Mouse (Mus musculus): ENCODE data around the gene Gm13691. TPM values are rescaled to one million over a fixed set of nuclear protein-coding genes. Genes with fewer than 3 reads are reported as not detected.
"Not testable (repeated sequence)": the region's sequence is repeated elsewhere in the genome, so short reads cannot be mapped to it uniquely, and the experiment has no call there.

Gm13691 gene
- polyA plus RNA-seq (2016; fragmentation: Nextera tagmentation; extraction: Ambion mirVana), result not detected in 2 replicates

DNA sequence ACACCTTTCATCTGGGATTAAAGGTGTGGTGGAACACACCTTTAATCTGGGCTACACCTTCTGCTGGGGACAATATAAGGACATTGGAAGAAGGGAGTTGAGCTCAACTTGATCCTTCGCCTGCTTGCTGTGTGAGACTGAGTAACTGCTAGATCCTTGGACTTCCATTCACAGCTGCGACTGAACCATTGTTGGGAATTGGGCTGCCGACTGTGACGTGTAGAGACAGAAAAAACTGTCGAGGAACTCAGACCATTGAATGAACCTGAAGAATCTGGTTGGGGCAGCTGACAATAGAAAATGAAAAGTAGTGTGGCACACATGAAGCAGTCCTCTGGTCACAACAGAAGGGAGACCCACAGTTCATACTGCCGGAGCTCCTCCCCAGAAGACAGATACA, at the start of gene Gm13691:
Gene Gm13691, plus strand, starts transcription at position 301 of the 400 bp plus-strand sequence.
- H3K9me3 ChIP-seq (replicated peaks); DNase-seq (ENCODE audit: low spot score); H3K27me3 ChIP-seq (ENCODE audit: low read depth, poor library complexity, severe bottlenecking); H3K4me1 ChIP-seq; H3K36me3 ChIP-seq; H3K27ac ChIP-seq; H3K4me3 ChIP-seq: not testable (repeated sequence)
- WGBS, result no CpG with 5 or more reads among the region's 6 CpGs

DNA sequence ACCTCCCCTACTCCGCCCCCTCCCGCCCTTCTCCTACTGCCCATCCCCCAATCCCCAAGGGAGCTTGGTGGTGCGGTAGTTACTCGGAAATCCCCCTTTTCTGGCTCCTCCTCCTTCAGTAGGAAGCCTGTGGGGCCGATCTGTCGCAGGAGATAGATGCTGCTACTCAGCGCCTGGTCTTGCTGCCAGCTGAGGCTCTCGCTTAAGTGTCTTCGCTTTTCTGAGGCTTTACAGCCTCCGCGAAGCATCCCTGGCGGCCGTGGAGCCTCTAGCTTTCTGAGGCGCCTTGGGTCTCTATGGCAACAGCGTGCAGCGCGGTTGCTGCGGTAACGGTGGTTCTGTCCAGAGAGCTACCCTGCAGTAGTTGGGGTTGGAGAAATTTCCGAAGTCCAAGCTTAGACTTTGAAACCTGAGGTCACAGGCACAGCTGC, 49.4 kb upstream of the Gm13691 start, which contains the start of gene Zswim2:
Gene Zswim2, minus strand, starts transcription at position 298 of the 431 bp plus-strand sequence.
- no peaks in the 10 kb centered on the region for H3K36me3 ChIP-seq
- under 1% methylated on average over 20 of the region's 20 CpGs for WGBS
- H3K27me3 ChIP-seq (ENCODE audit: low read depth, poor library complexity, severe bottlenecking), result no peaks in the 10 kb centered on the region
- H3K4me1 ChIP-seq, result peaks cover 8% of the 10 kb centered on the region
- H3K9me3 ChIP-seq (replicated peaks), result no peaks in the 10 kb centered on the region
- H3K27ac ChIP-seq, result no peak within 1 kb of the TSS
- peak within 1 kb of the TSS; percentile 51 for H3K4me3 ChIP-seq
- DNase-seq (ENCODE audit: low spot score), result peak; percentile 80

DNA sequence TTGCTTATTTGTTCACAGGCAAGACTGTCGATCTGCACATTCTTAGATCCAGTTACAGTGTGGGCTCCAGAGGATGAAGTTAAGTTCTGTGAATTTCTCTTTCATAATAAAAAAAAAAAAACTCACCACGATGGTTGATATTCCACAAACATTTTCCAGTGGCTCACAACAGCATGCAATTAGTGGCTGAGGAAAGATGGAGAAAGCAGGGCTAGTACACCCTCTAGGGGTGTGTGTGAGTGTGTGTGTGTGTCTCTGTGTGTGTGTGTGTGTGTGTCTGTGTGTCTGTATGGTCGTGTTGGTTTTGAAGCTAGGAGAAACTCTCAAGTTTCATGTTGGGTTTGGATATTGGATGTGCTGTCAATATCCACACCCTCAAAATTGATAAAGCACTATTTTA, 49.0 kb upstream of the Gm13691 start:
- Histone ChIP-seq H3K9me3 (replicated peaks) (no peaks in the 10 kb centered on the region), H3K36me3 (no peaks in the 10 kb centered on the region), H3K4me1 (peaks cover 10% of the 10 kb centered on the region), H3K4me3 (peak overlapping the region; percentile 51; the same call in 1 of the 2 replicates), H3K27me3 (ENCODE audit: low read depth, poor library complexity, severe bottlenecking) (no peaks in the 10 kb centered on the region), H3K27ac (no peak overlapping the region)
- 65% methylated on average over 3 of the region's 3 CpGs for WGBS
- no peak for DNase-seq (ENCODE audit: low spot score)

DNA sequence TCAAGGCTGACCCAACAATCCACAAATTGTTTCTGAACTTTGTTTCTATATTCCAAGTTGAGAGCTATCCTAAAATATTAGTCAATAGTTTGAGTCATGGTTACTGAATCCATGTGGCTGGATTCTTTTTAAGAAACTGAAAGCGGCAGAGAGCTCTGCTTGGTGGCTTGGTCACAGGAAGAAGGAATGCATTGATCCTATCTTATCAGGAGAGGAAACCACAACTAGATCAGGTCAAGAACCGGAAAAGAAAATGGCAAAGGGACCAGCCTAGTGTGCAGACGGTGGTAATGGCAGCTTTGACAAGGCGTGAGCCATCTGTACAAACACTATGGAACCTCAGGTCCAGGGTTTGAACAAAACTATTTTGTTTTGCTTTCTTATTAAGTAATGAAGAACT, 48.6 kb upstream of the Gm13691 start:
- Histone ChIP-seq H3K27ac (no peak overlapping the region), H3K4me3 (no peak overlapping the region), H3K4me1 (peaks cover 10% of the 10 kb centered on the region), H3K9me3 (replicated peaks) (no peaks in the 10 kb centered on the region), H3K27me3 (ENCODE audit: low read depth, poor library complexity, severe bottlenecking) (no peaks in the 10 kb centered on the region), H3K36me3 (no peaks in the 10 kb centered on the region)
- 76% methylated on average over 4 of the region's 4 CpGs for WGBS
- DNase-seq (ENCODE audit: low spot score), result no peak

DNA sequence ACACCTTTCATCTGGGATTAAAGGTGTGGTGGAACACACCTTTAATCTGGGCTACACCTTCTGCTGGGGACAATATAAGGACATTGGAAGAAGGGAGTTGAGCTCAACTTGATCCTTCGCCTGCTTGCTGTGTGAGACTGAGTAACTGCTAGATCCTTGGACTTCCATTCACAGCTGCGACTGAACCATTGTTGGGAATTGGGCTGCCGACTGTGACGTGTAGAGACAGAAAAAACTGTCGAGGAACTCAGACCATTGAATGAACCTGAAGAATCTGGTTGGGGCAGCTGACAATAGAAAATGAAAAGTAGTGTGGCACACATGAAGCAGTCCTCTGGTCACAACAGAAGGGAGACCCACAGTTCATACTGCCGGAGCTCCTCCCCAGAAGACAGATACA, 35.0 kb upstream of the Gm13691 start, which contains the start of gene Gm13698:
Gene Gm13698, plus strand, starts transcription at position 301 of the 400 bp plus-strand sequence.
- not testable (repeated sequence) for H3K9me3 ChIP-seq (replicated peaks); H3K36me3 ChIP-seq; H3K27ac ChIP-seq; H3K4me3 ChIP-seq; H3K4me1 ChIP-seq; DNase-seq (ENCODE audit: low spot score); H3K27me3 ChIP-seq (ENCODE audit: low read depth, poor library complexity, severe bottlenecking)
- WGBS, result no CpG with 5 or more reads among the region's 6 CpGs

DNA sequence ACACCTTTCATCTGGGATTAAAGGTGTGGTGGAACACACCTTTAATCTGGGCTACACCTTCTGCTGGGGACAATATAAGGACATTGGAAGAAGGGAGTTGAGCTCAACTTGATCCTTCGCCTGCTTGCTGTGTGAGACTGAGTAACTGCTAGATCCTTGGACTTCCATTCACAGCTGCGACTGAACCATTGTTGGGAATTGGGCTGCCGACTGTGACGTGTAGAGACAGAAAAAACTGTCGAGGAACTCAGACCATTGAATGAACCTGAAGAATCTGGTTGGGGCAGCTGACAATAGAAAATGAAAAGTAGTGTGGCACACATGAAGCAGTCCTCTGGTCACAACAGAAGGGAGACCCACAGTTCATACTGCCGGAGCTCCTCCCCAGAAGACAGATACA, 29.1 kb upstream of the Gm13691 start, which contains the start of gene Gm13693:
Gene Gm13693, plus strand, starts transcription at position 301 of the 400 bp plus-strand sequence.
- H3K27ac ChIP-seq; H3K36me3 ChIP-seq; H3K9me3 ChIP-seq (replicated peaks); H3K4me3 ChIP-seq; DNase-seq (ENCODE audit: low spot score); H3K27me3 ChIP-seq (ENCODE audit: low read depth, poor library complexity, severe bottlenecking); H3K4me1 ChIP-seq: not testable (repeated sequence)
- WGBS, result no CpG with 5 or more reads among the region's 6 CpGs

DNA sequence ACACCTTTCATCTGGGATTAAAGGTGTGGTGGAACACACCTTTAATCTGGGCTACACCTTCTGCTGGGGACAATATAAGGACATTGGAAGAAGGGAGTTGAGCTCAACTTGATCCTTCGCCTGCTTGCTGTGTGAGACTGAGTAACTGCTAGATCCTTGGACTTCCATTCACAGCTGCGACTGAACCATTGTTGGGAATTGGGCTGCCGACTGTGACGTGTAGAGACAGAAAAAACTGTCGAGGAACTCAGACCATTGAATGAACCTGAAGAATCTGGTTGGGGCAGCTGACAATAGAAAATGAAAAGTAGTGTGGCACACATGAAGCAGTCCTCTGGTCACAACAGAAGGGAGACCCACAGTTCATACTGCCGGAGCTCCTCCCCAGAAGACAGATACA, 23.3 kb upstream of the Gm13691 start, which contains the start of gene Gm13695:
Gene Gm13695, plus strand, starts transcription at position 301 of the 400 bp plus-strand sequence.
- DNase-seq (ENCODE audit: low spot score); H3K4me1 ChIP-seq; H3K27ac ChIP-seq; H3K36me3 ChIP-seq; H3K27me3 ChIP-seq (ENCODE audit: low read depth, poor library complexity, severe bottlenecking); H3K9me3 ChIP-seq (replicated peaks); H3K4me3 ChIP-seq: not testable (repeated sequence)
- WGBS, result no CpG with 5 or more reads among the region's 6 CpGs

DNA sequence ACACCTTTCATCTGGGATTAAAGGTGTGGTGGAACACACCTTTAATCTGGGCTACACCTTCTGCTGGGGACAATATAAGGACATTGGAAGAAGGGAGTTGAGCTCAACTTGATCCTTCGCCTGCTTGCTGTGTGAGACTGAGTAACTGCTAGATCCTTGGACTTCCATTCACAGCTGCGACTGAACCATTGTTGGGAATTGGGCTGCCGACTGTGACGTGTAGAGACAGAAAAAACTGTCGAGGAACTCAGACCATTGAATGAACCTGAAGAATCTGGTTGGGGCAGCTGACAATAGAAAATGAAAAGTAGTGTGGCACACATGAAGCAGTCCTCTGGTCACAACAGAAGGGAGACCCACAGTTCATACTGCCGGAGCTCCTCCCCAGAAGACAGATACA, 17.5 kb upstream of the Gm13691 start, which contains the start of gene Gm13696:
Gene Gm13696, plus strand, starts transcription at position 301 of the 400 bp plus-strand sequence.
- not testable (repeated sequence) for H3K27me3 ChIP-seq (ENCODE audit: low read depth, poor library complexity, severe bottlenecking); DNase-seq (ENCODE audit: low spot score); H3K9me3 ChIP-seq (replicated peaks); H3K36me3 ChIP-seq; H3K27ac ChIP-seq; H3K4me3 ChIP-seq; H3K4me1 ChIP-seq
- no CpG with 5 or more reads among the region's 6 CpGs for WGBS

DNA sequence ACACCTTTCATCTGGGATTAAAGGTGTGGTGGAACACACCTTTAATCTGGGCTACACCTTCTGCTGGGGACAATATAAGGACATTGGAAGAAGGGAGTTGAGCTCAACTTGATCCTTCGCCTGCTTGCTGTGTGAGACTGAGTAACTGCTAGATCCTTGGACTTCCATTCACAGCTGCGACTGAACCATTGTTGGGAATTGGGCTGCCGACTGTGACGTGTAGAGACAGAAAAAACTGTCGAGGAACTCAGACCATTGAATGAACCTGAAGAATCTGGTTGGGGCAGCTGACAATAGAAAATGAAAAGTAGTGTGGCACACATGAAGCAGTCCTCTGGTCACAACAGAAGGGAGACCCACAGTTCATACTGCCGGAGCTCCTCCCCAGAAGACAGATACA, 11.7 kb upstream of the Gm13691 start, which contains the start of gene Gm13694:
Gene Gm13694, plus strand, starts transcription at position 301 of the 400 bp plus-strand sequence.
- H3K36me3 ChIP-seq; H3K9me3 ChIP-seq (replicated peaks); H3K27me3 ChIP-seq (ENCODE audit: low read depth, poor library complexity, severe bottlenecking); H3K4me3 ChIP-seq; H3K4me1 ChIP-seq; H3K27ac ChIP-seq; DNase-seq (ENCODE audit: low spot score): not testable (repeated sequence)
- no CpG with 5 or more reads among the region's 6 CpGs for WGBS

DNA sequence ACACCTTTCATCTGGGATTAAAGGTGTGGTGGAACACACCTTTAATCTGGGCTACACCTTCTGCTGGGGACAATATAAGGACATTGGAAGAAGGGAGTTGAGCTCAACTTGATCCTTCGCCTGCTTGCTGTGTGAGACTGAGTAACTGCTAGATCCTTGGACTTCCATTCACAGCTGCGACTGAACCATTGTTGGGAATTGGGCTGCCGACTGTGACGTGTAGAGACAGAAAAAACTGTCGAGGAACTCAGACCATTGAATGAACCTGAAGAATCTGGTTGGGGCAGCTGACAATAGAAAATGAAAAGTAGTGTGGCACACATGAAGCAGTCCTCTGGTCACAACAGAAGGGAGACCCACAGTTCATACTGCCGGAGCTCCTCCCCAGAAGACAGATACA, 5.9 kb upstream of the Gm13691 start, which contains the start of gene Gm13697:
Gene Gm13697, plus strand, starts transcription at position 301 of the 400 bp plus-strand sequence.
- not testable (repeated sequence) for H3K36me3 ChIP-seq; H3K27ac ChIP-seq; H3K4me3 ChIP-seq; DNase-seq (ENCODE audit: low spot score); H3K4me1 ChIP-seq; H3K9me3 ChIP-seq (replicated peaks); H3K27me3 ChIP-seq (ENCODE audit: low read depth, poor library complexity, severe bottlenecking)
- no CpG with 5 or more reads among the region's 6 CpGs for WGBS

DNA sequence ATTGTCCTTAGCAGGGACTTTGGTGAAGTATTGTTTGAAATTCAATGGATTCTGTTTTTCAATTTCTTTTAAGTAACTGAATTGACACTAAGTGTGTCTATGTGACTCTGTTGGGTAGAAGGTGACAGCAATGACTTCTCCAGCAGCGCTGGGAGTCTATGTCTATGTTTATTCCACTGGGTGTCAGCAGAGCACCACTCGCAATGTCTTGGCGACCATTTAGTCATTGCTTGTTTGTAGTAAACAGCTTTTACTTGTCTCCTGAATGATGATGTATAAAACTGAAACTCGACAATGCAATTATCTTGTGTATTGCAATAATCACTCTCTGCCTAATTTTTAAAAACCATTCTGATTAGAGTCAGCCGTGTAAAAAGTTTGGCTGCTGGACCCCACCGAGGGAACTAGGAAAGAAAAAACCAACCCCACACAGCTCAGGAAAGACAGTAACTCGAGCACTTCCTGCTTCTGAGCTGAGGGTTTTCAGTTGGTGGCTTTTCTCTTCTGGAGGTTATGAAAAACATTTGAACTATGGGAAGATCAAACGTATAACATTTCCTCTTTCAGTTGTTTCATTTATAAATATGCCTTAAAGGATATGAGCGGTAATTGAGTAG, 3.4 kb downstream of the Gm13691 start:
- not testable (repeated sequence) for H3K9me3 ChIP-seq (replicated peaks); H3K4me3 ChIP-seq; H3K4me1 ChIP-seq; H3K27ac ChIP-seq; H3K36me3 ChIP-seq; H3K27me3 ChIP-seq (ENCODE audit: low read depth, poor library complexity, severe bottlenecking); DNase-seq (ENCODE audit: low spot score)
- WGBS, result 62% methylated on average over 8 of the region's 9 CpGs

DNA sequence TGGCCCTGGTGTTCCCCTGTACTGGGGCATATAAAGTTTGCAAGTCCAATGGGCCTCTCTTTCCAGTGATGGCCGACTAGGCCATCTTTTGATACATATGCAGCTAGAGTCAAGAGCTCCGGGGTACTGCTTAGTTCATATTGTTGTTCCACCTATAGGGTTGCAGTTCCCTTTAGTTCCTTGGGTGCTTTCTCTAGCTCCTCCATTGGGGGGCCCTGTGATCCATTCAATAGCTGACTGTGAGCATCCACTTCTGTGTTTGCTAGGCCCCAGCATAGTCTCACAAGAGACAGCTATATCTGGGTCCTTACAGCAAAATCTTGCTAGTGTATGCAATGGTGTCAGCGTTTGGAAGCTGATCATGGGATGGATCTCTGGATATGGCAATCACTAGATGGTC, 4.2 kb downstream of the Gm13691 start:
- H3K27me3 ChIP-seq (ENCODE audit: low read depth, poor library complexity, severe bottlenecking); H3K9me3 ChIP-seq (replicated peaks); H3K4me3 ChIP-seq; H3K27ac ChIP-seq; H3K36me3 ChIP-seq; DNase-seq (ENCODE audit: low spot score); H3K4me1 ChIP-seq: not testable (repeated sequence)
- WGBS, result 92% methylated on average over 2 of the region's 3 CpGs

DNA sequence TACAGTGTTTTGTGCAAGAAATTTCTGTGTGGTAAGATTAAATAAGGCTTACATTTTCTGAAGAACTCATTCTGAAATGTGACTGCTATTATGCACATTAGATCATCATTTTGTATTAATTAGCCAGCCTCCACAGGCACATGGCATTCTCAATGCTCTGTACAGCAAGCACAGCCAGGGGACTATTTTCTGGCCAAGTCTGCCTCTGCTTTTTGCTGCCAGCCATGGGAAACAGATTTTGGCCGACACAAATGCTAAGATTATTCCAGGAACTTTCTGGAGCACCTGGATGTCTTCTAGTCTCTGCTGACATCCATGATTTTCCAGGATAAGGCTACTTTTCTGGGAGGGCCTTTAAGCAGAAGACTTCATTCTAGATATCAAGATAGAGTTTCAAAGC, 18.6 kb downstream of the Gm13691 start:
- H3K36me3 ChIP-seq, result no peaks in the 10 kb centered on the region
- no peak for DNase-seq (ENCODE audit: low spot score)
- no peaks in the 10 kb centered on the region for H3K4me1 ChIP-seq
- H3K9me3 ChIP-seq (replicated peaks), result no peaks in the 10 kb centered on the region
- H3K27ac ChIP-seq, result no peak overlapping the region
- H3K4me3 ChIP-seq, result no peak overlapping the region
- no peaks in the 10 kb centered on the region for H3K27me3 ChIP-seq (ENCODE audit: low read depth, poor library complexity, severe bottlenecking)
- 79% methylated on average over 1 of the region's 1 CpGs for WGBS

Measured in limb, embryonic 10.5 days (tissue).